Mouse (Mus musculus) testis, adult 2 months (tissue): ENCODE measurements around the gene Kdm1a. TPM values are rescaled to one million over a fixed set of nuclear protein-coding genes. Genes with fewer than 3 reads are reported as not detected.

ENCODE experiments used
- H3K27ac ChIP-seq: fragments of 200-500 bp; 2 replicates; pipeline ENCODE4 v1.5.1; 2012; ENCODE audit warnings: low read depth, low read length; ENCODE audit not compliant: control insufficient read depth, insufficient read depth
- H3K27me3 ChIP-seq: fragments of 200-500 bp; 2 replicates; pipeline ENCODE4 v1.6.1; 2012; ENCODE audit warnings: mild to moderate bottlenecking, low read length, moderate library complexity; ENCODE audit not compliant: control insufficient read depth, insufficient read depth
- H3K36me3 ChIP-seq: fragments of 200-500 bp; 2 replicates; pipeline ENCODE4 v1.6.1; 2012; ENCODE audit warnings: mild to moderate bottlenecking, low read length; ENCODE audit not compliant: control insufficient read depth, insufficient read depth
- H3K4me1 ChIP-seq: fragments of 200-500 bp; 2 replicates; pipeline ENCODE4 v1.6.1; 2012; ENCODE audit warnings: low read length; ENCODE audit not compliant: control insufficient read depth, insufficient read depth
- H3K4me3 ChIP-seq: fragments of 200-500 bp; 2 replicates; pipeline ENCODE4 v1.5.1; 2012; ENCODE audit warnings: low read depth, mild to moderate bottlenecking, low read length, moderate library complexity, mixed read lengths; ENCODE audit not compliant: control insufficient read depth
- CTCF ChIP-seq: fragments of 200-500 bp; IDR thresholded peaks from 2 replicates; pipeline ENCODE4 v1.5.1; 2012; ENCODE audit warnings: low read depth, mild to moderate bottlenecking, inconsistent platforms, low read length, moderate library complexity; ENCODE audit not compliant: control insufficient read depth, insufficient read depth, insufficient replicate concordance
- POLR2A ChIP-seq: fragments of 200-500 bp; IDR thresholded peaks from 2 replicates; pipeline ENCODE4 v1.6.1; 2012; ENCODE audit warnings: low read depth, mild to moderate bottlenecking, inconsistent platforms, low read length, moderate library complexity; ENCODE audit not compliant: control insufficient read depth
- polyA plus RNA-seq: library from polyadenylated mRNA; depleted of rRNA; stranded (reverse); fragments of >200 nt; gene quantifications from 2 replicates; pipeline ENCODE4 v1.2.3, GENCODE M21; 2012; rRNA removed

The Kdm1a gene
- polyA plus RNA-seq, 1 experiment: 46.7 TPM

DNA sequence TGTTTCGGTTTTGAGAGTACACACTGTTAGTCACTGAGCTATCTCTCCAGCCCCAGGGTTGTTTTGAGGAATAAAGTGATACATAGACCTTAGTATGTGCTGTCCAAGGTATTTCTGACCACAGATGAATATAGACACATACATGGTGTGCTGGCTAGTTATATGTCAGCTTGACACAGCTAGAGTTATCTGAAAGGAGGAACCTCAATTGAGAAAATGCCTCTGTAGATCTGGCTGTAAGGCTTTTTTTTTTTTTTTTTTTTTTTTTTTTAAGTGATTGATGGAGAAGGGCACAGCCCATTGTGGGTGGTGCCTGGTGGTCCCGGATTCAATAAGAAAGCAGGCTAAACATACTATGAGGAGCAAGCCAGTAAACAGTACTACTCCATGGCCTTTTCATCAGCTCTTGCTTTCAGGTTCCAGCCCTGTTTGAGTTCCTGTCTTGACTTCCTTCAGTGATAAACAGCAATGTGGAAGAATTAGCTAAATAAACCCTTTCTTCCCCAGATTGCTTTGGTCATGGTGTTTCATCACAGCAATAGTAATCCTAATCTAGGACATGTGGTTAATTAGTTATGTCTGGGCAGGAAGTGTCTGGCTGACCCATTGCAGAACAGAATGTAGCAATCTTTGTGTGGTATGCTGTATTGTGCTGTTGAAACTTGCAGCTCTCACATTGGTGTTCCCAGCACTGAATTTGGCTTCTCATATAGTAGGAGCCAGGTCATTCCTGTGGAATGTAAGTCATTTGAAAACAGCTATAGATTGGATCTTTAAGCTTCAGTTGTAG lies 96.9 kb downstream of the Kdm1a start:
- H3K36me3 ChIP-seq: no peaks in the 10 kb centered on the region
- no peak overlapping the region; the same call in 1 of the 2 replicates for H3K27ac ChIP-seq
- no peaks in the 10 kb centered on the region for H3K4me1 ChIP-seq
- no peak overlapping the region for H3K4me3 ChIP-seq
- TF ChIP-seq CTCF (no peak), POLR2A (no peak)
- H3K27me3 ChIP-seq: no peaks in the 10 kb centered on the region

Other genes starting within 250 kb of the Kdm1a start
- gene Htr1d, start 179.2 kb downstream of the Kdm1a start, polyA plus RNA-seq: 0.15 and 0.30 TPM in 2 replicates
- gene 6030445D17Rik, start 140.5 kb downstream of the Kdm1a start, polyA plus RNA-seq: not detected in 2 replicates
- gene Luzp1, start 133.0 kb downstream of the Kdm1a start, polyA plus RNA-seq: 60.4 and 61.1 TPM in 2 replicates
- gene Tex46, start 7.7 kb upstream of the Kdm1a start, polyA plus RNA-seq: 55.4 and 68.3 TPM in 2 replicates
- gene Lactbl1, start 19.9 kb upstream of the Kdm1a start, polyA plus RNA-seq: 0.20 and 0.47 TPM in 2 replicates
- gene Ephb2, start 233.3 kb upstream of the Kdm1a start, polyA plus RNA-seq: 0.49 and 1.7 TPM in 2 replicates